Mouse (Mus musculus) heart, postnatal 10 days (tissue): Measurements from ENCODE around the gene Grcc10. TPM values are rescaled to one million over a fixed set of nuclear protein-coding genes. Genes with fewer than 3 reads are reported as not detected.
A peak's percentile ranks its signal among the peaks of the same experiment; 100 is the strongest.

Source experiments
- DNase-seq, 2 experiments: peaks; one replicate each; pipeline ENCODE4 v3.0.0; 2021
- intact Hi-C: fragments of 180-260 bp; cut with DNase I; formaldehyde crosslinking; loops from one replicate; pipeline ENCODE4 v1.15.1; 2025
- microRNA-seq, 2 experiments: library from miRNA; unstranded; fragments of <30 nt; microRNA quantifications; one replicate each; pipeline ENCODE4 v1.2.0; 2022
- total RNA-seq, 2 experiments: library from RNA; stranded (reverse); gene quantifications; 2 replicates each; pipeline ENCODE4 v1.2.3; 2021

Gene Grcc10
- total RNA-seq, 2 experiments from 2014 or later: 322 to 335 TPM

DNA sequence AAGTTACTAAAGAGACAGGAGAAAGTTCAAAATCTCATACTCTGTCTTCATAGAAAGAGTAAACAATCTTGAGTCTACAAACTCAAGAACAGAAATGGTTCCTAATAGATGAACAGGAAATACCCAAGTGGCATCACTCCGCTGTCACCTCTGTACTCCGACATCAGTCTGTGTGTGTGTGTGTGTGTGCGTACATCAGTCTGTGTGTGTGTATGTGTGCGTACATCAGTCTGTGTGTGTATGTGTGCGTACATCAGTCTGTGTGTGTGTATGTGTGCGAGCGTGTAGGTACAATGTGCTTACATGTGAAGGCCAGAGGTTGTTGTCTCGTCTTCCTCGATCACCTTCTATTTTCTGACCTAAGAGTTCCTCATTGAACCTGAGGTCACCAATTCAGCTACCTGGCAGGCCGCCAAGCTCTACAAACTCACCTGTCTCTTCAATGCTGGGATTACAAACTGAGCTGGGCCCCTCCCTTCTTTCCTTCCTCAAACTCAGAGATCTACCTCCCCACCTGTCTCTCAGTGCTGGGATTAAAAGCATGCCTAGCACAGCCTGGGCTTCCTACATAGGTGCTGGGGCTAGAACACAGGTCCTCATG lies 32.8 kb downstream of the Grcc10 start:
- intact Hi-C loops: no loop called here
- no peak for DNase-seq

DNA sequence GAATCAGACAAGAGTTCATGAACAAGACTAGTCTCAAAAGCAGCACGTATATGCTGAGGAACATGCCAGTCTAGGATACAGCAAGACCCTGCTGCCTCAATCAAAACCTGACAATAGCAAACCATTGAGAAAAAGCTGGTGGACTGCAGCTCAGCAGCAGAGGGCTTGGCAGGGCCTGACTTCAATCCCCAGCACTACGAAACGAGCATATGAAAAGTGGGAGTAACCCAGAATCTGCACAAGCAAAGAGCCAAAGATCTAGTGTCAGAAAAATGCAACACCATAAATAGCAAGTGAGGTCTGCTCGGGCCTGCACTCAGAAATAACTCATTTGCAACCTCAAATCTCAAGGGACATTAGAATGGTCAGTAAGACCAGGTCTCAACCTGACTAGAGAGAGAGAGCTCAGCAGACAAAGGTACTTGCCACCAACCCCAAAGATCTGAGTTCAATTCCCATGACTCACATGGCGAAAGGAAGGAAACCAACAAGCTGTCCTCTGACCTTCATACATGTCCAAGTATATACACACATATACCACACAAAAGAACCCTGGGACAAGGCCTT lies 35.0 kb downstream of the Grcc10 start:
- no peak for DNase-seq
- intact Hi-C loops: no loop called here

DNA sequence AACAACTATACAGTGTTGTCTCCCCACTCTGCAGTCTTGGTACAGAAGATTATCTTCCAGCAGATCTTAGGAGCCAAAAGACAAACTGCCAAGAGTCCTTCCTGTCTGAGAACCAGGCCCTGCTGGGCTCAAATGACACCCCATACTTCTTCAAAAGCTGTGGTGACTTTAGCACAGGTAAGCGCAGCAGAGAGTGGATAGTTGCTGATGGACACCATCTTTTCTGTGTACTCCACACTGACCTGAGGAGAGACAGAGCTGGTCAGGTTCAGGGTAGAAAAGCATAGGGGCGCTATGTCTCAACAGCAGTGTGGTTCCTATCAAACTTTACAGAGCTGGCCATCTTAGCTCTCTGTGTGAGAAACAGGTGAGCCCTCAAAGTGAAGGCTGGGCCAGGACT lies 36.8 kb downstream of the Grcc10 start:
- intact Hi-C loops: loop anchor here (5.0 kb wide), 1 partner anchor 33 kb away; the partner anchor contains the start of gene Ptpn6
- no peak for DNase-seq

DNA sequence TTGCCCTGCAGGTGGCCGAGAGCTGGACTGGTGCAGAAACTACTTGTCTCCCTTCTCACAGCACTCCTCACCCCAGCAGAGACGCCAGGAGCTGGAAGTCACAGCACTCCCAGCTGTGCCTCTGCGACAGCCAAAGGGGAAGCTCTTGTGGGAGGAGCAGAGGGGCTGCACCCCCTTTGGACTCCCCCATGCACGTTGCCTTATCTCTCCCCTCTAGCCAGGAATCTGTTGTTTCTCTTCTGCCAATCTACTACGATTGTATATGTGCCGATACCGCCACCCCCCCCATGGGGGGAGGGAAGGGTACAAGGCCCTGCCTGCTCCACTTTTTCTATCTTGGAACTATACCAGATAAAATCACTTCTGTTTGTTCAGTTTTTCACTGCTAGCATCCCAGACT lies 37.4 kb downstream of the Grcc10 start:
- intact Hi-C loops: loop anchor here (2.0 to 5.0 kb wide), 2 partner anchors 34 to 55 kb away; partner anchors contain the start of gene Ptpn6
- no peak for DNase-seq

DNA sequence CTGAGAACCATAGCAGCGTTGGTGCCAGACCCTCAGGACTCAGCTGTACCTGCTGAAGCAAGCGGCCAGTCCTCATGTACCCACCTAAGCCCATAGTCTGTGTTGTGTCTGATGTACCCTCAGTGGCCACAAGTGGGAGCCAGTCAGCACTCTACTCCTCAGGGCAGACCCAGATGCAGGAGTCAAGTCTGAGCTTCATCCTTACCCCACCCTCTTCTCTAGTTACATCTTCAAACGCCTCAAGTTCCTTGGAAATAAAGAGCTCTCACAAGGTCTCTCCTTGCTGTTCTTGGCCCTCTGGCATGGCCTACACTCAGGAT lies 38.4 kb downstream of the Grcc10 start:
- intact Hi-C loops: loop anchor here (2.0 to 5.0 kb wide), 2 partner anchors 35 to 56 kb away; partner anchors contain the start of gene Ptpn6
- peak; percentile 69 to 85 for DNase-seq

DNA sequence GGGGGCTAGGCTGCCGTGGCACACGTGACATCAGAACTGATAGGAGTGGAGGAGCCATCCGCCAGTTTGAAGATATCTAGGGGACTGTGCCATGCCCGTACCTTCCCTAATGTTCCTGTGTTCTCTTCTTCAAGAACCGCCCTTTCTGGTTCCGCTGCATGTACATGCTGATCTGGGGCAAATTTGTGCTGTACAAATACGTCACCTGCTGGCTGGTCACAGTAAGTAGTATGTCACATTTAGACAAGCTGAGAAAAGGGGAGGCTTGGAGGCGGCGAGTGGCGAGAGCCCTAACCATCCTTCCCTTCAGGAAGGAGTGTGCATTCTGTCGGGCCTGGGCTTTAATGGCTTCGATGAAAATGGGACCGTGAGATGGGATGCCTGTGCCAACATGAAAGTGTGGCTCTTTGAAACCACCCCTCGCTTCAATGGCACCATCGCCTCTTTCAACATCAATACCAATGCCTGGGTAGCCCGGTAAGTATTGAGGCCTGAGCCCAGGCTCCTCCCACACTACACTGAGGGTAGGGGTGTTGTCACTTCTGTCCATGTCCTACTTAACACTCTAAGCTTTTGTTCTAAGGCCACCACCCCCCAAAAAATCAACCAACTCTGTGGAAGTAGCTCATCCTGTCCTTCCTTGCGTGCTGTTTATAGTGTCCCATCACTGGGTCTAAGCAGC lies 38.9 kb downstream of the Grcc10 start:
- intact Hi-C loops: loop anchor here (2.0 to 5.0 kb wide), 2 partner anchors 35 to 57 kb away; partner anchors contain the start of gene Ptpn6
- DNase-seq: no peak

DNA sequence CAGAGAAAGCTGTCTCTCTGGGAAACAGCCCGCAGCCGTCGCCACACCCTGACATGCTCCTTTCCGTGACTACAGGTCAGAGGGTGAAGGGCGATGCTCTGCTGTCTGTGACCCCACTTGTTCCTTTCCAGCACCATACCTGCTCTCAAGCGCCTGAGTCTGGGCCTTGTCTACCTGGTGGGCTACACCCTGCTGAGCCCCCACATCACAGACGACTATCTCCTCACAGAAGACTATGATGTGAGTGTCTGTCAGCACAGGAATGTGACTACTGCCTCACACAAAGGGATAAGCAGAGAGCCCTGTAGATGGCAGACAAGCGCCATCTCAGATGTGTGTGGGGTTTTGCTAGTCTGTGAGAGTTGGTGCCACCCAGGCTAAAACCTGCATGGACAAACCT lies 39.8 kb downstream of the Grcc10 start:
- no peak for DNase-seq
- intact Hi-C loops: loop anchor here (5.0 kb wide), 1 partner anchor 36 kb away; the partner anchor contains the start of gene Ptpn6

DNA sequence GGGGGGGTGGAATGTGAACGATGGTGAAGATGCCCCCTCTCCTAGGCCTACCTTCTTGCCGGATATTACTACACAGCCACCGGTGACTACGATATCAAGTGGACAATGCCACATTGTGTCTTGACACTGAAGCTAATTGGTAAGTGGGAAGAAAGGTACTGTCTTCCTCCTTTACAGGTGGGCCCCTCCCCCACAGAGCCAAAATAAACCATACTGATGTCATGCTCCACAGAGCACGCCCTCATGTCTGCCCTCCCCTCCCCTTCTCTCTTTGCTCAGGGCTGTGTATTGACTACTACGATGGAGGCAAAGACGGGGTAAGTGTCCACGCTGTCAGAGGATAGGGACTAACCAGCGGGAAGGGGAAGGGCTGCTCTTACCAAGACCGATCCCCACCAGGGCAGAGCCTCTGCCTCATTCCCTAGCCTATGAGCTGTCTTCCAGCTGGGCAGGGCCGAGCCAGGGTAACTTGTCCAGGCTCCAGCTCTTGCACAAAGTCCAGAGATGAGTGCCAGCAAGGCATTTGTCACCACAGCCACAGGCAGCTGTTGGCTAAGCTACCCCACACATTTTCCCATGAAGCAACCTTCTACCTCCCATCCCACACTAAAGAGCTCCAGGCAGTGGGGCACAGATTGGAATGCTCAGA lies 41.1 kb downstream of the Grcc10 start:
- intact Hi-C loops: loop anchor here (5.0 kb wide), 1 partner anchor 37 kb away; the partner anchor contains the start of gene Ptpn6
- peak; percentile 84 for DNase-seq

DNA sequence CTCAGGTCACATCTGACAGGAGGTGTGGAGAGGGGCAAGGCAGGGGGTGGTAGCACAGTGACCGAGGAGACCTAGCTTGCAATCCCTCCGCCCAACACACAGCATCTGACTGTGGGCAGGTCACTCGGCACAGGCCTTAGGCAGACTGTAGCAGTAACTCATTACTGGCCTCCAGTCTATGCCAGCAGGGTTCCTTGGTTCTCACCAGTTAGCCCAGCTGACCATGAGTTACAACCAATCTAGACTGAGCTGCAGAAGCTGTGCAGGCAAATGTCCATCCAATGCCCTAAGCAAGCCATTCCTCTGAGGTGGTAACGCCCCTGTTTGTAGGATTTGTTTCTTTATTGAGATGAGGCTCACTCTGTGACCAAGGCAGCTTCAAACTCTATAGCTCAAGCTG lies 41.8 kb downstream of the Grcc10 start:
- intact Hi-C loops: no loop called here
- DNase-seq: no peak

DNA sequence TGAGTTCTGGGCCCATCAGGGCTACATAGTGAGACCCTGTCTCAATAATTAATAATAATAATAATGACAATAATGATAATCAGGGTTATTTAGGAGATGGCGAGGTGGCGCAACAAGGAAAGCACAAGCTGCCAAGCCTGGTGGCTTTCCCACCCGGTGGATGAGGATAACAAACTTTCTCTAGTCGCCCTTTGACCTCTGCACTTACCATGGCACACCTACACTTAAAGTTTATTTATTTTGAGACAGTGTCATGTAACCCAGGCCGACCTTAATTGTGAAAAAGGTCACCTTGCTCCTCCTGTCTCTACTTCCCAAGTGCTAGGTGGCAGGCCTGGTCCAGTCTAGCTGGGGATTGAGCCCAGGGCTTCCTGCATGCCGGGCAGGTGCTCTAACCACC lies 42.4 kb downstream of the Grcc10 start:
- intact Hi-C loops: no loop called here
- no peak for DNase-seq

DNA sequence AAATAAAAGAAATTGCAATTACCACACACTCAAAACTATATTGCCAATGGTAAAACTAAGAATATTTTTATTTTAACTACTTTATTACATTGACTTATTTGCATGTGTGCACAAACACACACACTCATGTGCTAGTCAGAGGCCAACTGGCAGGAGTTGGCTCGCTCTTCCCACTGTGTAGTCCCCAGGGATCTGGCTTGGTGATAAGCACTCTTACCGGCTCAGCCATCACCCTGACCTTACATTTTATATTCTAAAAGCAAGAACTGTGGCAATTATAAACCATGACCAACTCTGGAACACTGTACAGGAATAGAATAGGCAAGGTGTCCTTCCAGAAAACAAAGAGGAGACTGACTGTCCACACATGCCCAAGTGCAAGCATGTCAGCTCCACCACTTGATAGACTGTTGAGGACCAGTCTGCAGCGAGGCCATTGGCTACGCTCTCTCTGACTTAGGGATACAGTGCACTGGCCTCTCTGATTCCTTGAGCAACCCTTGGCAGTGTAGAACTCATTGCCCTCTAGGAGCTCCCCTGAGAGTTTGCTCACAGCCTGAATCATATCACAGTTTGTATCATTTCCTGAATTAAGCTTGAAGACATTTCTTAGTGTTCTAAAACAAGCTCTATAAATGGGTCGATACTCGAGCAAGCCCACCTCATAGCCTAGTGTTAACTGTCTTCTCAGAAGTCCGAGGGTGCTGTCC lies 44.6 kb downstream of the Grcc10 start:
- intact Hi-C loops: no loop called here
- DNase-seq: no peak

DNA sequence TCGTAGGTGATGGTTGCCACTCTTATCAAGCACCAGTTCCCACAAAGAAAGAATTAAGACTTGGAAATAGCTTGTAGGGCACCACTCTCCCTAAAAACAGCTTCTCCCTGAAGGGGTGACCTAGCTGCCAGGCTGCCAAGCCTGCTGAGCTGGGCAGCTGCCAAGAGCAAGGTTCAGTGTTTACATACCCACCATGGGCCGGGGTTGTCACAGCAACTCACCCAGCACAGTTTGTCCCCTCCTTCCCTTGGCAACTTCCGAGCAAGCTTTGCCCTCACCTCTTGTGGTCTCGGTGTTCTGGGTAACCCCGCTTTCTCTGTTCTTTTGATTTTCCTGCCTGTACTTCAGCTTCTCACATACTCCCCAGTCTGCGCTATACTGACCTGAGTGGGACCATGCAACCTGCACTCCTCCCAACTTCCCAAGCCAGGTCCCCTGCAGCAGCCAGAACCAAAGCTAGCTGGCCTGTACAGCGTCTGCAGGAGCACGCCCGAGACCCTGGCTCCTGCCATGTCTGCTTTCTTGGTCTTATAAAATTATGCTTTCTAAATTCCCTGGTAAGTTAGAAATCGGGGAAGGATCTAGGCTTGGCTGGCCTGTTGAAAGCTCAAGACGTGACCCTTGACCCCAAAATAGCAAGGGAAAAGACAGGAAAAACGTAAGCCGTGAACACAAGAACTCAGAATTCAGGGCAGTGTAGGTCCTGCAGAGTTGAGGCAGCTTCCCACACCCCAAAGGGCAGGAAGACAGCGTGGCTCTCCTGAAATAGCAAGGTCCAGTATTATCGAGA lies 46.8 kb downstream of the Grcc10 start:
- intact Hi-C loops: no loop called here
- DNase-seq: peak; percentile 87 to 89

DNA sequence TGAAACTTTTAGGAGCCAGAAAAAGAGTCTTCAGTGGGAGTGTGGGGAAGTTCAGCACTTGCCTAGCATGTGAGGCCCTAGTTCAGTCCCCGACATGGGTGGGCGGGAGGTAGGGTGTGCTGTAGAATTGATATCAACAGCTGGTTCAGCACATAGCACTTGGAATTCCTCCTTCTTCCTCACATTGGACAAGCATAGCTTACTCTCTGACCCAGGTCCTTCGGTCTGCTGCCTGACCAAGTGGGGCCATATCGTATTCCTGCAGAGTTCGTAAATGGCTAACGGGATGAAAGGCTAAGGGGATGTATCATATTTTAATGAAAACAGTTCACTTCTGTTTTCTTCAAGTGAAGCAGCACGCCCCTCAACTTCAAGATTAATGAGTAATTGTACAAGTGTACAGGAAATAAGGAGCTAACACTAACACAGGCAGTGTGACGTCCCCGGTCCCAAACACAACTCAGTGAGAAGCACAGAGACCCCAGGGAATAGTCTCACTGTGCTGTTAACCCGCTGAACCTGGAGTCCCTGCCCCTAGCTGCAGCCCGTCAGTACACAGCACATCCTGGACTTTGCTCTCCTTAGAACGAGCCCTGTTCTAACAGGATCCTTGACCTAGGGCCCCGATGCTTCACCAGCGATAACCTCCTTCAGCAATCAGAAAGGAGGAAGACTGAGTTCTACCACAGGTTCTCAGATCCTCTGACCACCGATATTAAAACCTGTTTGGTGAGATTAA lies 47.8 kb downstream of the Grcc10 start:
- no peak for DNase-seq
- intact Hi-C loops: loop anchor here (2.0 kb wide), 1 partner anchor 31 kb away; the partner anchor contains the start of gene Lpcat3

DNA sequence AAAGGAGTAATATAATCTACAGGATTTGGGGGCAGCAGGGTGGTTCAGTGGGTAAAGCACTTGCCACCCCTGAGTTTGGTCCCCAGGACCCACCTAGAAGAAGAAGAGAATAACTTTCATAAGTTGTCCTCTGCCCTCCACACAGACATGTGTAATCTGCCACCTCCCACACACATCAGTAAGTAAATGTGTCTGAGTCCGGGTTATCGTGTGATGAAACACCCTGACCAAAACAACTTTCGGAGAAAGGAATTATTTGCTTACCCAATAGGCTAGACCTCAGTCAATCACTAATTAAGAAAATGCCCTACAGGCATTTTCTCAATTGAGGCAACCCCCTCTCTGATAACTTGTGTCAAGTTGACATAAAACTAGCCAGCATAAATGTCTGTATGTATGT lies 50.7 kb downstream of the Grcc10 start:
- DNase-seq: no peak
- intact Hi-C loops: no loop called here

Small RNA genes within 50 kb of the gene (microRNA-seq; reads per million reads assigned to microRNA genes)
- gene Mir141 (37.2 to 38.6 reads per million in 2 experiments), gene Mir200c (661 to 844 reads per million in 2 experiments)

Other genes starting within 250 kb of the Grcc10 start
- 1 to 10 TPM in 1 of 2 experiments, under 1 TPM in 1; 0.84 to 1.1 TPM for gene C1rl, start 248.3 kb downstream of the Grcc10 start, total RNA-seq
- gene C1ra, start 229.0 kb downstream of the Grcc10 start, total RNA-seq: 1 to 10 TPM; 6.9 to 8.8 TPM
- gene C1s1, start 199.0 kb downstream of the Grcc10 start, total RNA-seq: 10 to 100 TPM; 20.1 to 23.3 TPM
- gene C1rb, start 171.1 kb downstream of the Grcc10 start, total RNA-seq: under 1 TPM; 0.74 to 0.79 TPM
- under 1 TPM; 0.26 to 0.45 TPM for gene C1s2, start 105.3 kb downstream of the Grcc10 start, total RNA-seq
- 10 to 100 TPM; 56.5 to 68.8 TPM for gene Lpcat3, start 78.3 kb downstream of the Grcc10 start, total RNA-seq
- 10 to 100 TPM; 64.2 to 66.4 TPM for gene Emg1, start 29.2 kb downstream of the Grcc10 start, total RNA-seq
- gene Phb2, start 29.0 kb downstream of the Grcc10 start, total RNA-seq: 100 to 1,000 TPM; 394 to 399 TPM
- gene Ptpn6, start 2.7 kb downstream of the Grcc10 start, total RNA-seq: 1 to 10 TPM; 5.0 to 6.0 TPM
- gene Gm45234, start 14.6 kb upstream of the Grcc10 start, total RNA-seq: under 1 TPM in 1 of 2 experiments, not detected in 1; 0.98 TPM
- gene Atn1, start 15.2 kb upstream of the Grcc10 start, total RNA-seq: 10 to 100 TPM; 59.4 to 59.7 TPM
- 1 to 10 TPM; 3.4 to 3.7 TPM for gene Eno2, start 28.3 kb upstream of the Grcc10 start, total RNA-seq
- not detected for gene Lrrc23, start 38.4 kb upstream of the Grcc10 start, total RNA-seq
- 1 to 10 TPM; 3.1 TPM for gene Spsb2, start 67.3 kb upstream of the Grcc10 start, total RNA-seq
- gene Tpi1, start 72.9 kb upstream of the Grcc10 start, total RNA-seq: 100 to 1,000 TPM; 870 to 877 TPM
- 10 to 100 TPM; 87.5 to 87.9 TPM for gene Usp5, start 88.1 kb upstream of the Grcc10 start, total RNA-seq
- gene Cdca3, start 88.2 kb upstream of the Grcc10 start, total RNA-seq: 10 to 100 TPM; 19.1 to 23.2 TPM
- 1 to 10 TPM; 3.9 to 4.4 TPM for gene Gnb3, start 98.9 kb upstream of the Grcc10 start, total RNA-seq
- gene P3h3, start 116.4 kb upstream of the Grcc10 start, total RNA-seq: 10 to 100 TPM; 27.1 to 27.3 TPM
- 1 to 10 TPM; 3.0 to 4.9 TPM for gene Gpr162, start 122.6 kb upstream of the Grcc10 start, total RNA-seq
- gene Cd4, start 146.8 kb upstream of the Grcc10 start, total RNA-seq: 1 to 10 TPM; 1.2 to 2.1 TPM
- under 1 TPM; 0.72 to 0.84 TPM for gene Lag3, start 170.3 kb upstream of the Grcc10 start, total RNA-seq
- gene Ptms, start 178.7 kb upstream of the Grcc10 start, total RNA-seq: 100 to 1,000 TPM; 516 to 532 TPM
- 100 to 1,000 TPM; 231 to 236 TPM for gene Mlf2, start 190.0 kb upstream of the Grcc10 start, total RNA-seq
- 100 to 1,000 TPM; 102 to 108 TPM for gene Cops7a, start 224.2 kb upstream of the Grcc10 start, total RNA-seq